Mouse (Mus musculus) forebrain, postnatal 0 days (tissue): ENCODE results near the gene Cpm. TPM values are rescaled to one million over a fixed set of nuclear protein-coding genes. Genes with fewer than 3 reads are reported as not detected.

Experiments used
- ATAC-seq: fragments of 200-750 bp; cut with Nextera tagmentation; 2 replicates; pipeline ENCODE4 v1.8.0; 2017; ENCODE audit warnings: mild to moderate bottlenecking, moderate library complexity
- DNase-seq: peaks from one replicate; pipeline ENCODE4 v3.0.0-alpha.2; 2015
- H3K27ac ChIP-seq: fragments of 300-500 bp; sonication (generic); 2 replicates; pipeline ENCODE4 v1.5.1; 2014; ENCODE audit warnings: low read depth, mild to moderate bottlenecking, antibody characterized with exemption, low read length, moderate library complexity, mixed read lengths
- H3K27me3 ChIP-seq: fragments of 300-500 bp; sonication (generic); 2 replicates; pipeline ENCODE4 v1.6.1; 2014; ENCODE audit warnings: mild to moderate bottlenecking, low read length, mixed read lengths; ENCODE audit not compliant: insufficient read depth
- H3K36me3 ChIP-seq: fragments of 300-500 bp; sonication (generic); 2 replicates; pipeline ENCODE4 v1.6.1; 2014; ENCODE audit warnings: mild to moderate bottlenecking, moderate library complexity; ENCODE audit not compliant: insufficient read depth
- H3K4me1 ChIP-seq: fragments of 300-500 bp; sonication (generic); 2 replicates; pipeline ENCODE4 v1.6.1; 2014; ENCODE audit warnings: antibody characterized with exemption; ENCODE audit not compliant: insufficient read depth
- H3K4me2 ChIP-seq: fragments of 300-500 bp; sonication (generic); 2 replicates; pipeline ENCODE4 v1.6.1; 2014; ENCODE audit warnings: low read depth, mild to moderate bottlenecking, moderate library complexity
- H3K4me3 ChIP-seq: fragments of 300-500 bp; sonication (generic); 2 replicates; pipeline ENCODE4 v1.5.1; 2014; ENCODE audit warnings: low read depth, low read length, mixed read lengths
- H3K9ac ChIP-seq: fragments of 300-500 bp; sonication (generic); 2 replicates; pipeline ENCODE4 v1.6.1; 2014; ENCODE audit warnings: mild to moderate bottlenecking
- H3K9me3 ChIP-seq: fragments of 300-500 bp; sonication (generic); 2 replicates; pipeline ENCODE4 v1.6.1; 2016; ENCODE audit warnings: low read length
- CTCF ChIP-seq: sonication (generic); IDR thresholded peaks from 2 replicates; pipeline ENCODE4 v1.5.1; 2016; ENCODE audit warnings: antibody characterized with exemption, control low read depth, low read depth
- WGBS: fragments of 180-500 bp; shearing (Covaris S2); extraction: QIAGEN DNeasy Blood & Tissue Kit; methylation state at CpG from one replicate; pipeline ENCODE4 v1.1.7; 2014; 5-methylcytosine and 5-hydroxymethylcytosine counted together
- polyA plus RNA-seq: library from polyadenylated mRNA; unstranded; fragments of >200 nt; fragmentation: Nextera tagmentation; extraction: Ambion mirVana; gene quantifications from 2 replicates; pipeline ENCODE4 v1.2.1, GENCODE M21; 2015
- total RNA-seq: library from RNA; depleted of rRNA; stranded (reverse); fragments of >200 nt; gene quantifications from 2 replicates; pipeline ENCODE4 v1.2.3, GENCODE M21; 2014

The Cpm gene
- total and polyA plus RNA-seq, 2 experiments from 2014 or later, result 3.4 to 7.5 TPM

DNA sequence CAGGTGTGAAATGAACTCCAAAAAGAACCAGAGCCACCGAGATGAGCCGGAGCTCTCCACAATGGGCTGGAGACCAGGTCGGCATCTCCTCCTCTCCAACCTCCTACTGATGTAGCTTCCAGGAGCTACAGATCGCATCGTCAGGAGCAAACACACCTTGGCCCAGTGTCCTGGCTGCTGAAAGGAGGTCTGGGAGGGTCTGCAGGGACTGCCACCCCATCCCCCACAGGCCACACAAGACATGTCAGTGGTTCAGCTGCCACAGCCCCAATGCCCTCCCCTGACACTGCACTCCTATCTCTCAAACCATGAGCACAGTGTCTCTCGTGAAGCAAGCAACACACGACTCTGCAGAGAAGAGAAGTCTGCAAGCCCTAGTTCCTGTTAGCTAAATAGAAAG lies 20.8 kb upstream of the Cpm start:
- 93% methylated on average over 7 of the region's 7 CpGs for WGBS
- Histone ChIP-seq H3K27me3 (no peaks in the 10 kb centered on the region), H3K4me1 (no peaks in the 10 kb centered on the region), H3K9me3 (0 out of 2 replicates have a peak, but pooled peaks cover 5% of the 10 kb centered on the region), H3K4me2 (no peak overlapping the region), H3K36me3 (no peaks in the 10 kb centered on the region), H3K27ac (no peak overlapping the region), H3K4me3 (no peak overlapping the region), H3K9ac (no peak overlapping the region)
- TF ChIP-seq CTCF, result no peak
- no peak for ATAC-seq
- no peak for DNase-seq

DNA sequence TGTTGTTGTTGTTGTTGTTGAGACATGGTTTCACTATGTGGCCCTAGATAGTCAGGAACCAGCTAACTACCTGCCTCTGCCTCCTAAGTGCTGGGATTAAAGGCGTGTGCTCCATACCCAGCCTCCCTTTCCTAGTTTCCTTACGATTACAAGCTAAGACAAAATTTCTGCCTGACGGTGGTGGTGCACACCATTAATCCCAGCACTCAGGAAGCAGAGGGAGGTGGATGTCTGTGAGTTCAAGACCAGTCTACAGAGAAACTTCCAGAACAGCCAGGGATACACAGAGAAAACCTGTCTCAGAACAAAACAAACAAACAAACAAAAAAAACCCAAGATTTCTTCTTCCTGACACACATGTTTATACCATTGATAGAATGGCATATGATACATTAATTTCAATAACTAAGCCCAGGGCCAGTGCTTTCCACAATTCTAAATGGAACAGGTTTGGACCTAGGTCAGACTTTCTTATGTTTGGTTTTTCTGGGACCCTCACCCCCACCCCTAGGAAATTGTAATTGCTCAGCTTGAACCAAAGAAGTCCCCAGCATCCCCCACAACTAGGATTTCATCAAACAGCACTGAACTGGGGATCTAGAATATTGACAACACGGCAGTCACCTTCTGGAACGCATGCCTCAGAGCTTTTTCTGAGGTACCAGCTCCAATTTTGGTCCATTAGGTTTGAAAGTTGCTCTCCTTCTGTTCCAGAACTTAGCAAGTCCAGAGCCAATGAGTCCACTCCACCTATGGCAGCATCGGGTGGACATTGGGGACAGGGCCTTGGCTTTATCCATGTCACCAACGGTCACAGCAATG lies 20.1 kb upstream of the Cpm start:
- Histone ChIP-seq H3K9me3 (0 out of 2 replicates have a peak, but pooled peaks cover 5% of the 10 kb centered on the region), H3K4me1 (no peaks in the 10 kb centered on the region), H3K27ac (no peak overlapping the region), H3K9ac (no peak overlapping the region), H3K36me3 (no peaks in the 10 kb centered on the region), H3K4me2 (no peak overlapping the region), H3K27me3 (no peaks in the 10 kb centered on the region), H3K4me3 (no peak overlapping the region)
- 88% methylated on average over 7 of the region's 7 CpGs for WGBS
- DNase-seq (no peak), ATAC-seq (no peak)
- no peak for TF ChIP-seq CTCF

DNA sequence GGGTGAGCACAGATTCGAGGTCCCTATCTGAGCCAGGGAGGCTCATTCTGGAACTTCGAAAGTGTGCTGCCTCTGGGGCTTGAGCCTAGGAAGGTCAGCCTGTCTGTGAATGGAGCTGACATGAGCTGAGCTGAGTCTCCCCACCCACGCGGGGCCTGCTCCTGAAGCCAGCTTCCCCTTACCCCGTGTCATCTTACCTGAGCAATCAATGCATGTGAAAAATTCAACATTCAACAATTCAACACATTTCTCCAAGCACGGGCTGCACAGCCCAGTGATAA lies 19.6 kb upstream of the Cpm start:
- Histone ChIP-seq H3K4me2 (no peak overlapping the region), H3K4me3 (no peak overlapping the region), H3K36me3 (no peaks in the 10 kb centered on the region), H3K27me3 (no peaks in the 10 kb centered on the region), H3K4me1 (no peaks in the 10 kb centered on the region), H3K9ac (no peak overlapping the region), H3K9me3 (0 out of 2 replicates have a peak, but pooled peaks cover 5% of the 10 kb centered on the region), H3K27ac (no peak overlapping the region)
- 90% methylated on average over 6 of the region's 6 CpGs for WGBS
- no peak for DNase-seq
- no peak for TF ChIP-seq CTCF
- ATAC-seq, result no peak

DNA sequence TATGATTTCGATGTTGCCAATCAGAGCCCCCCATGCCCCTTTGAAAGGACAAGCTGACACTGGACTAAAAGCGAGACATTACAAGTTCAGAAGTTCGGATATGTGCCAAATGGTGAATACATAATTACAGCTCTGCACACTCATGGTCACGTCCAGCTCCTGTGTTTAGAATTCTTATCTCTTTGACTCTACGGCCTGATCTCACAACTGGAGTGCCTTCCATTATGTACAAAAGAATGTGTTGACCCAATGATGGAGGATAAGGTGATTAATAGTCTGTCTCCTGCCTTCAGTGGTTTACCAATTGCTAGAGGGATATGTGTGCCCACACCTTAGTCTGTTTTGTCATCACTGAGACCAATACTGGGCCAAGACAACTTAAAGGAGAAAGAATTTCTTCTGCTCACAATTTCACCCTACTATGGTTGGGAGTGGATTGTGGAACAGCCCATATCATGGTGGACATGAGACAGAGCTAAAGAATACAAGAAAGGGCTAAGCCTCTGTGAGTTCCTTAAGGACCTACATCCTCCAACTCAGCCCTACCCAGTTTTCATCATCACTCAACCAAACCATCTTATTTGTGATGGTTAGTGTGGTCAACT lies 19.0 kb upstream of the Cpm start:
- Histone ChIP-seq H3K4me1 (no peaks in the 10 kb centered on the region), H3K36me3 (no peaks in the 10 kb centered on the region), H3K4me3 (no peak overlapping the region), H3K9me3 (0 out of 2 replicates have a peak, but pooled peaks cover 5% of the 10 kb centered on the region), H3K27me3 (no peaks in the 10 kb centered on the region), H3K4me2 (no peak overlapping the region), H3K9ac (no peak overlapping the region), H3K27ac (no peak overlapping the region)
- 89% methylated on average over 5 of the region's 5 CpGs for WGBS
- DNase-seq (no peak), ATAC-seq (no peak)
- no peak for TF ChIP-seq CTCF

DNA sequence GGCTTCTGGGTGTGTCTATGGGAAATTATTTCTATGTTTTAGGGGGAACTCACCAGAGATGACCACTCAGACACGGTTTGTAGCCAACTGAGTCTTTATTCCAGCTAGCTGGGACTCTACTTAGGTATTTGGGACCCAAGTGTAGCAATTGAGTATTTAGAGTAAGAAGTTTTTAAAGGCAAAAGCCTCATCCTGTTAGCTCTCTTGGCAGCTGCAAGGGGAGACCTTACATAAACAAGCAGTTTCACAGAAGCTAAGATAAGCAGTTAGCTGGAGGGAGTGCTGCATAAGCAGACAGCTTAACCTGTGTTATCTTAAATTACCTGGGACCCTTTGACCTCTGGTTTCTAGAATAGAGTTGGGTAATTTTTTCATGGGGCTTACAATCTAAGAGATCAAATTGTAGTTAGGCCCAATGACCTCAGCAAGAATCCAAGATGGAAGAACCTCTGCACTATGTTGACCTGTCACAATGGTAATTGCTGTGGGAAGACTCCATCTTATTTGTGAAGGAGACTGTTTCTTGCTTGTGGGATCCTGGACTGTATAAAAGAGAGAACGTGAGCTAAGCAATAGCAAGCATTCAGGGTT lies 18.4 kb upstream of the Cpm start:
- ATAC-seq (no peak), DNase-seq (no peak)
- no peak overlapping the region for H3K4me2 ChIP-seq
- WGBS, result 89% methylated on average over 2 of the region's 2 CpGs
- TF ChIP-seq CTCF, result no peak
- H3K36me3 ChIP-seq, result no peaks in the 10 kb centered on the region
- no peak overlapping the region for H3K4me3 ChIP-seq
- H3K27ac ChIP-seq, result no peak overlapping the region
- H3K27me3 ChIP-seq, result no peaks in the 10 kb centered on the region
- no peaks in the 10 kb centered on the region for H3K4me1 ChIP-seq
- no peak overlapping the region for H3K9ac ChIP-seq
- 0 out of 2 replicates have a peak, but pooled peaks cover 5% of the 10 kb centered on the region for H3K9me3 ChIP-seq

DNA sequence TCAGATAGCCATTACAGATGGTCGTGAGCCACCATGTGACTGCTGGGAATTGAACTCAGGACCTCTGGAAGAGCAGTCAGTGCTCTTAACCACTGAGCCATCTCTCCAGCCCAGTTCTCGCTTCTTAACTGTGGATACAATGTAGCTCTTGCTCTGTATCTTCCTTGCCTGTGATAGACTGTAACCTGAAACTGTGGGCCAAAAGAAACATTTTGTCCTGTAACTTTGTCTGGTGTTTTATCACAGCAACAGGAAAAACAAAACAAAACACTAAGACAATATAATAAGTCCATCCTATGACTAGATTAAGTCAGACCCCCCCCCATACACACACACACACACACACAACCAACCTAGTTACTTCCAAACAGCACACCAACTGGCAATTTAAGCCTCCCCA lies 17.8 kb upstream of the Cpm start:
- H3K9ac ChIP-seq, result no peak overlapping the region
- H3K4me2 ChIP-seq, result no peak overlapping the region
- no peaks in the 10 kb centered on the region for H3K36me3 ChIP-seq
- 0 out of 2 replicates have a peak, but pooled peaks cover 5% of the 10 kb centered on the region for H3K9me3 ChIP-seq
- ATAC-seq, result no peak
- no peak overlapping the region for H3K4me3 ChIP-seq
- no peak overlapping the region for H3K27ac ChIP-seq
- no peak for TF ChIP-seq CTCF
- WGBS, result 90% methylated on average over 2 of the region's 2 CpGs
- no peaks in the 10 kb centered on the region for H3K27me3 ChIP-seq
- no peaks in the 10 kb centered on the region for H3K4me1 ChIP-seq
- DNase-seq, result no peak

DNA sequence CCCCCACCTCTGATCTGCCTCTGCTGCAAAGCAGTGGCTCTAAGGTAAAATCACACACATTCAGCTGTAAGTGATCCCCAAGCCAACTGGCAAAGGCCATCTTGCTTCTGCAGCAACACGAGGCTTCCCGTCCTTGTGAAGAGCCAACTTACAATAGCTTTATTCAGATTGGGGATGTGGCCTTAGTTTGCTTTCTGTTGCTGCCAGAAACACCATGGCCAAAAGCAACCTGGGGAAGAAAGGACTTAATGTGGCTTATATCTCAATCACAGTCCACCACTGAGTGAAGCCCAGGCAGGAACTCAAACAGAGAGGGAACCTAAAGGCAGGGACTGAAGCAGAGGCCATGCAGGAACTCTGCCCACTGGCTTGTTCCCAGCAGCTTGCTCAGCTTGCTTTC lies 17.3 kb upstream of the Cpm start:
- no peak for TF ChIP-seq CTCF
- DNase-seq (no peak), ATAC-seq (no peak)
- H3K4me3 ChIP-seq, result no peak overlapping the region
- no peaks in the 10 kb centered on the region for H3K4me1 ChIP-seq
- 68% methylated on average over 2 of the region's 2 CpGs for WGBS
- no peak overlapping the region for H3K27ac ChIP-seq
- H3K4me2 ChIP-seq, result no peak overlapping the region
- no peak overlapping the region for H3K9ac ChIP-seq
- H3K36me3 ChIP-seq, result no peaks in the 10 kb centered on the region
- 0 out of 2 replicates have a peak, but pooled peaks cover 5% of the 10 kb centered on the region for H3K9me3 ChIP-seq
- no peaks in the 10 kb centered on the region for H3K27me3 ChIP-seq
